Mouse (Mus musculus) forebrain, embryonic 16.5 days (tissue): ENCODE measurements at regions not wholly inside any gene's neighbourhood (a gene's known extent, or its start where the extent isn't known, plus 50 kb on each side); places are given as distances from the start of the nearest gene placed in this dataset.

Experiments used
- ATAC-seq: fragments of 200-750 bp; cut with Nextera tagmentation; 2 replicates; pipeline ENCODE4 v1.8.0; 2017; ENCODE audit warnings: mild to moderate bottlenecking, moderate library complexity
- H3K27ac ChIP-seq: fragments of 300-500 bp; sonication (generic); 2 replicates; pipeline ENCODE4 v1.5.1; 2014; ENCODE audit warnings: low read length, control low read depth
- H3K27me3 ChIP-seq: fragments of 300-500 bp; sonication (generic); replicated peaks from 2 replicates; pipeline ENCODE4 v1.6.1; 2014; ENCODE audit warnings: low read length; ENCODE audit not compliant: control insufficient read depth, insufficient read depth
- H3K36me3 ChIP-seq: fragments of 300-500 bp; sonication (generic); 2 replicates; pipeline ENCODE4 v1.6.1; 2014; ENCODE audit not compliant: control insufficient read depth, insufficient read depth
- H3K4me1 ChIP-seq: fragments of 300-500 bp; sonication (generic); replicated peaks from 2 replicates; pipeline ENCODE4 v1.6.1; 2014; ENCODE audit warnings: low read length; ENCODE audit not compliant: control insufficient read depth, insufficient read depth
- H3K4me2 ChIP-seq: fragments of 300-500 bp; sonication (generic); 2 replicates; pipeline ENCODE4 v1.6.1; 2014; ENCODE audit warnings: mild to moderate bottlenecking, low read length, control low read depth
- H3K4me3 ChIP-seq: fragments of 300-500 bp; sonication (generic); replicated peaks from 2 replicates; pipeline ENCODE4 v1.5.1; 2014; ENCODE audit warnings: mild to moderate bottlenecking, low read length, control low read depth
- H3K9ac ChIP-seq: fragments of 300-500 bp; sonication (generic); replicated peaks from 2 replicates; pipeline ENCODE4 v1.6.1; 2014; ENCODE audit warnings: low read depth, low read length, control low read depth
- H3K9me3 ChIP-seq: fragments of 300-500 bp; sonication (generic); 2 replicates; pipeline ENCODE4 v1.6.1; 2016; ENCODE audit warnings: low read length; ENCODE audit not compliant: control insufficient read depth
- WGBS: fragments of 180-500 bp; shearing (Covaris S2); extraction: QIAGEN DNeasy Blood & Tissue Kit; methylation state at CpG from one replicate; pipeline ENCODE4 v1.1.7; 2014; 5-methylcytosine and 5-hydroxymethylcytosine counted together

DNA sequence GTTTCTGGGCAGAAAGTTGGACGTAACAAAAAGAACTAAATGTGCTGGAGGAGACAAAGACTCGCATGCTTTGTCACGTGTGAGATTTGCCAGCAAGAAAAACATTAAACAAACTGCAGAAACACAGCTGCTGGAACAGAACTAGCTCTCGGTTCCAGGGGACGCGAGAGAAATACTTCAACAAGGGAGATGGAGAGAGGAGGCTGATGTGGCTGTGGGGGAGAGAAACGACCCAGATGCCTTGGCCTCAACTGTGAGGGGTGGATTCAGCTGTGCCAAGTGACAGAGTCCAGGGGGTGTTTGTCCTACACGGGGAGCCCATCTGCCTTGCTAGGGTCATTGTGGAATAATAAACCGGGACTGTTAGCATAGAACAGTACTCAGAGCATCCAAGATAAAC, 174.9 kb downstream of the Ktn1 start:
- Histone ChIP-seq H3K4me1 (0 out of 2 replicates have a peak, but pooled peaks cover 2% of the 10 kb centered on the region), H3K9me3 (no peaks in the 10 kb centered on the region)
- ATAC-seq: no peak

DNA sequence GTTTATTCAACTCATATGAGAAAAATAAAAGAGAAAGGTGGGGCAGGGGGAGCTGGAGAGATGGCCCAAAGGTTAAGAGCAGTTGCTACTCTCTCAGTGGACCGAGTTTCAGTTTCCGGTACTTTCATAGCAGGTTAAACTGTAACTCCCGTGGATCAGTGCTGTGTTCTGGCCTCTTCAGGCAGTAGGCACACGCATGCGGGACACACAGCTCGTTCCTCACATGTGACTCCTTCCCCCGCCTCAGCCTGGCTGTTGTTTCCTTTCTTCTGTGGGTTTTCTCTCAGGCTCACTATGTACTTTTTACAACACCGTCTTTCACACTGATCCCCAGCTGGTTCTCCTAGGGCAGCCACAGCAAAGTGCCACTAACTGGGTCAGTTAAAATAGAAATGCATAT, 175.4 kb downstream of the Ktn1 start:
- Histone ChIP-seq H3K9me3 (no peaks in the 10 kb centered on the region), H3K4me1 (0 out of 2 replicates have a peak, but pooled peaks cover 2% of the 10 kb centered on the region), H3K4me3 (no peak overlapping the region), H3K27me3 (no peaks in the 10 kb centered on the region), H3K36me3 (no peaks in the 10 kb centered on the region), H3K27ac (no peak overlapping the region), H3K9ac (no peak overlapping the region), H3K4me2 (no peak overlapping the region)
- no peak for ATAC-seq
- 76% methylated on average over 8 of the region's 8 CpGs for WGBS

More for the DNA sequence above, 174.9 kb downstream of the Ktn1 start:
- no peak overlapping the region for H3K4me3 ChIP-seq
- 60% methylated on average over 9 of the region's 9 CpGs for WGBS
- H3K36me3 ChIP-seq: no peaks in the 10 kb centered on the region
- no peak overlapping the region for H3K9ac ChIP-seq
- H3K27me3 ChIP-seq: no peaks in the 10 kb centered on the region
- H3K27ac ChIP-seq: no peak overlapping the region
- no peak overlapping the region for H3K4me2 ChIP-seq

DNA sequence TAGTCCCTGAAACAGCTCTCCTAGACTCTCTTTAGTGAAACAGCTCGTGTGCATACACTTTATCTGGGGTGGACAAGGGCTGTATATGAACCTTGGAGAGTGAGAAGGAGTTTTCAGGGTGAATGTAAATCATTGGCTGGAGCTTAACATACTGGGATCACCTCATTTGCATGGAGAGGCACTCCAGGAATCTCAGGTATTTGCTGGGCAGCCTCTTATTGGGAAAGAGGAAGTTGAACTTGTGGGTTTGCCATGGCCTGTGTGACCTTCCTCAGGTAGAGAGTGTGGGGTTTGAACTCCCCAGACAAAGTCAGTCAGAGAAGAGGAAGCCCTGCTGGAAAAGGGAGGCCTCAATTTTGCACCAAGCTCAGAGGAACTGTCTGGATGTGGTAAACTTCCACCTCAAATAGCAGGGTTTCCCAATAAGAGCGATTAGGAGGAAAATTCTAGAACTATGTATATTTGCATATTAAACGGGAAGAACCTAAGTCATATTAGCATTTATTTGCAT, 177.3 kb downstream of the Ktn1 start:
- ATAC-seq: no peak
- Histone ChIP-seq H3K4me3 (no peak overlapping the region), H3K9me3 (no peaks in the 10 kb centered on the region), H3K9ac (no peak overlapping the region), H3K27ac (no peak overlapping the region), H3K4me2 (no peak overlapping the region), H3K4me1 (0 out of 2 replicates have a peak, but pooled peaks cover 2% of the 10 kb centered on the region), H3K27me3 (no peaks in the 10 kb centered on the region), H3K36me3 (no peaks in the 10 kb centered on the region)
- 84% methylated on average over 3 of the region's 3 CpGs for WGBS

DNA sequence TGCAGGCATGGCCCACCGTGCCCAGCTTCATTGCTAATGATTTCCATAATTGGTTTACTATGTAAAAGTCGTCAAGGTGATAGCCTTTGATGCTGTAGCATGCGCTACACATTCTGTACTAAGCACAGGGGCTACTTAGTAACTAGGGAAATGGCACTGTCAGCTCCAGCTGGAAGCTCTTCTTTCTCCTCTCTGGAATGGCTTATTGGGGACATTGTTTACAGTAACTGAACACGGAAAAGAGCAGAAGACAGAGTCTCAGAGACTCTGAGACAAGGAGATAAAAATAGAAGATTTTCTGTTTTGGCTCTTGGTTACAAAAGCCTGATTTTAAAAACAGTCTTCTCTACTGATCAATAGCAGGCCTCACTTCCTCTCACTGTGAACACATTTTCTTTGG, 178.3 kb downstream of the Ktn1 start:
- no peaks in the 10 kb centered on the region for H3K9me3 ChIP-seq
- H3K4me3 ChIP-seq: no peak overlapping the region
- ATAC-seq: no peak
- no peak overlapping the region for H3K27ac ChIP-seq
- H3K9ac ChIP-seq: no peak overlapping the region
- H3K27me3 ChIP-seq: no peaks in the 10 kb centered on the region
- no peaks in the 10 kb centered on the region for H3K36me3 ChIP-seq
- H3K4me1 ChIP-seq: no peaks in the 10 kb centered on the region
- WGBS: 59% methylated on average over 4 of the region's 4 CpGs
- no peak overlapping the region for H3K4me2 ChIP-seq

DNA sequence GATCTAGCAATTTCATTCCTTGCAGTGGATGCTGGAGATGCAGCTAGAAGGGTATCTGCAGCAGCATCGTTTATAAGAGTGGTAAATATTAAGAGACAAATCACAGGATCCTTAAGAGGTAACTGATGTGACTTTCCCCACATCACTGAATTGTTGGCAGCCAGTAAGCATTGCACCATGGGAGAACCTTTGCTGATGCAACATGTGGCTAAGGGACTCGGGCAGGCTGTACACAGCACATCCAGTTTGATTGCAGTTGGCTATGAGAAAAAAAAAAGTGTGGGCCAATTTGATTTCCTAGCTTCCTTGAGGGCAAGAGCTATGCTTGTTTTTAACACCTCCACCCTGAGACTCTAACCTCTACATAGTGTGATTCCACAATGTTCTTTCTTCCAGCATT, 179.4 kb downstream of the Ktn1 start:
- no peak overlapping the region for H3K9ac ChIP-seq
- no peak overlapping the region for H3K4me2 ChIP-seq
- ATAC-seq: no peak
- H3K4me1 ChIP-seq: no peaks in the 10 kb centered on the region
- H3K27me3 ChIP-seq: no peaks in the 10 kb centered on the region
- H3K4me3 ChIP-seq: no peak overlapping the region
- no peaks in the 10 kb centered on the region for H3K36me3 ChIP-seq
- 83% methylated on average over 2 of the region's 2 CpGs for WGBS
- H3K27ac ChIP-seq: no peak overlapping the region
- H3K9me3 ChIP-seq: no peaks in the 10 kb centered on the region

DNA sequence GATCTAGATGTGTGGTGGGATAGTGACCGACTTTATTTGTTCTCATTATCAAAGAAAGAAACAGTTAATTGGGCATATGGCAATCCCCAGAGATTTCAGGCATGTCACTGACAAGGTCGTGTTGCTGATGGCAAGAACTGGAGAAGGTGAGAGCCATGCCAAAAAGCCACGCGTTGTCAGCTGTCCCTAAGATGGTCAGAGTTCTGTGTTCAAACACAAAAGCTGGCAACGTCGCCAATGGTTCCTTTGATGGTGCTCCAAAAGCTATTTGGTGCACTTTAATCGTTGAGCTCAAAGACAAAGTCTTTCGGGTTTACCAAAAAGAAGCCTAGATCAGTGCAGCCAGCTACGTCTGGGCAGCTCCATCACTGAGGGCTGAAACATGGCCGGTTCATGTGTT, 185.4 kb downstream of the Ktn1 start:
- WGBS: 76% methylated on average over 10 of the region's 10 CpGs
- no peaks in the 10 kb centered on the region for H3K36me3 ChIP-seq
- H3K27ac ChIP-seq: no peak overlapping the region
- H3K9me3 ChIP-seq: no peaks in the 10 kb centered on the region
- H3K9ac ChIP-seq: no peak overlapping the region
- ATAC-seq: no peak
- no peaks in the 10 kb centered on the region for H3K4me1 ChIP-seq
- H3K4me3 ChIP-seq: no peak overlapping the region
- no peaks in the 10 kb centered on the region for H3K27me3 ChIP-seq
- no peak overlapping the region for H3K4me2 ChIP-seq

DNA sequence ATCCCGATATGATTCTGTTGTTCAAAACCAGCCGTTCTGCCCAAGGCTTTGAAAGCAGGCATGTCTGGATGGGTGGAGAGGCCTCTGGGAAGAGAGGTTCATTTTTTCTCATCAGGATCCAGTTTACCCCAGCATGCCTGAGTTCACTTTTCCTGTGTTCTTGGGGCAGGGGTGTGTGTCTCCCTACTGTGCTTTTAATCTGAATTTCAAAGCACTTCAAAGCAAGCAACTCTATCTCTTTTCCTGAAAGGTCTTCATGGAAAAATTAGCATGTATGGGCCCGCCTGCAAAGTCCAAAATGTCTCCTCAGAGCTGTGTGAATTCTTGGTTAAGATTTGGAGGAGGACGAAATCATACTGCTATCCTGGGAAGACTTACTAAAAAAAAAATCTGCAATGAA, 187.2 kb downstream of the Ktn1 start:
- ATAC-seq: no peak
- no peak overlapping the region for H3K9ac ChIP-seq

DNA sequence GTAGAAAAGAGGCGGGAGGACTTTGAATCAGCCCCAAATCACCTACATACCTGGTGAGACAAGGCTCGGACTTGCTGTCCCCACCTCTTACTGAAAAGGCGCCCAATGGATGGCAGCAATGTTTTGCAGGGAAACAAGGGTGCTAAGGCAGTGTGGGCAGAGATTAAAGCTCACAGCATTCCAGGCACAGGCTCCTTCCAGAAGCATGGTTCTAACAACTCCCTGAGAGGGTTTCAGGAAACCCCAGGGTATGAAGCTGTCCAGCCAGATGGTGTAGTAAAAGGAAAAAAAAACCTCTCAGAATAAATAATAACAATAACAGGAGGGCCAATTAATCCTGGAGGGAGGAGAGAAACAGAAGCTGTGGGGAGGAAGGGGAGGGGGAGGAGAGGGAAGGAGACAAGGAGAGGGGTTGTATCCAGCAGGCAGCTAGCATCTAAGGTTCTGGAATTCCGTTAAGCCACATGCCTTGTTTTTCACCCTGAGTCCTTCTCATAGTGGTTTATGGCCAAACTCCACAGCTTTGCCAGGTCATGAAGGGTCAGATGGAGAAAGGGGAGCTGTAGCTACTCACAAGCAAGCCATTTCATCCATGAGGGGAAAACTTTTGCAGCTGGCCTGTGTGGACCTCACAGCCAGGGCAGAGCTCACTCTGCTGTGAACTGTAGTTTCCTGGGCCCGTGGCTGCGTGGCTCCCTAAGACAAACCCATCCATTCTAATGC, 191.4 kb downstream of the Ktn1 start:
- Histone ChIP-seq H3K4me1 (peaks cover 9% of the 10 kb centered on the region), H3K4me3 (no peak overlapping the region), H3K27ac (no peak overlapping the region), H3K36me3 (no peaks in the 10 kb centered on the region), H3K9ac (no peak overlapping the region), H3K9me3 (no peaks in the 10 kb centered on the region), H3K4me2 (no peak overlapping the region), H3K27me3 (no peaks in the 10 kb centered on the region)
- 49% methylated on average over 6 of the region's 6 CpGs for WGBS
- ATAC-seq: no peak

More for the DNA sequence above, 187.2 kb downstream of the Ktn1 start:
- Histone ChIP-seq H3K36me3 (no peaks in the 10 kb centered on the region), H3K9me3 (no peaks in the 10 kb centered on the region), H3K27me3 (no peaks in the 10 kb centered on the region), H3K27ac (no peak overlapping the region), H3K4me2 (no peak overlapping the region), H3K4me1 (peaks cover 9% of the 10 kb centered on the region), H3K4me3 (no peak overlapping the region)
- WGBS: 74% methylated on average over 4 of the region's 4 CpGs

DNA sequence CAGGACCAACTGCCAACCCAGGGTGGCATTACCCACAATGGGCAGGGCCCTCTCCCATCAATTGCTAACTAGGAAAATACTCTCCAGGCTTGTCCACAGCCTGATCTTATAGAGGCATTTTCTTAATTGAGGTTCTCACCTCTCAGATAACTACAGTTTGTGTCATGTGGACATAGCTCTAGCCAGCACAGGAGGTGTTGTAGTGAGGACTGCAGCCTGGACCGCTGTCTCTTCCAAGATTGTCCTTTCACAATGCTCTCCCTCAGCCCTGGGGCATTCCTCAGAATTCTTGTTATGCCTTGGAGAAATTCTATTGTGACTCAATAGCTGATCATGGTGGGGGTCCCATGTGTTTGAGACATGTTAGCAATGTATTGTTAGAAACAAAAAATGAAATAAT, 196.1 kb downstream of the Ktn1 start:
- Histone ChIP-seq H3K9ac (no peak overlapping the region), H3K4me1 (peaks cover 7% of the 10 kb centered on the region)
- 79% methylated on average over 1 of the region's 1 CpGs for WGBS

More for the DNA sequence above, 196.1 kb downstream of the Ktn1 start:
- H3K36me3 ChIP-seq: no peaks in the 10 kb centered on the region
- no peak overlapping the region for H3K4me2 ChIP-seq
- H3K27me3 ChIP-seq: no peaks in the 10 kb centered on the region
- H3K27ac ChIP-seq: no peak overlapping the region
- H3K4me3 ChIP-seq: no peak overlapping the region
- no peaks in the 10 kb centered on the region for H3K9me3 ChIP-seq
- no peak for ATAC-seq
